Mouse (Mus musculus) Patski (cell line): ENCODE results near the gene Ptpn23. TPM values are rescaled to one million over a fixed set of nuclear protein-coding genes. Genes with fewer than 3 reads are reported as not detected.

Experiments used
- ATAC-seq: fragments of 100-300 bp; one replicate; pipeline ENCODE4 v1.8.0; 2021
- CTCF ChIA-PET: fragments of 350-600 bp; sonication (Branson Sonifier 250); formaldehyde crosslinking; loops from one replicate; lab custom pipeline; 2022; ENCODE audit warnings: inconsistent platforms; lab: Charles Lee
- POLR2A ChIA-PET: fragments of 350-600 bp; sonication (Branson Sonifier 250); formaldehyde crosslinking; loops from one replicate; lab custom pipeline; 2022; ENCODE audit warnings: antibody characterized with exemption, inconsistent platforms; lab: Charles Lee
- DNase-seq: peaks from one replicate; pipeline ENCODE4 v3.0.0-alpha.2; 2011; ENCODE audit warnings: low read depth, low spot score
- H3K27me3 ChIP-seq: fragments of 371-371 bp; one replicate; pipeline ENCODE4 v1.5.1; 2021
- CTCF ChIP-seq: fragments of 100-300 bp; IDR thresholded peaks from one replicate; pipeline ENCODE4 v1.5.1; 2021
- in situ Hi-C: fragments of 300-500 bp; cut with MboI; formaldehyde crosslinking; loops from 3 replicates; pipeline ENCODE4 v1.11.1; 2018; ENCODE audit warnings: low pct_unique_long_range_greater_than_20kb, mixed read lengths
- polyA plus RNA-seq: library from polyadenylated mRNA; unstranded; gene quantifications from one replicate; pipeline ENCODE4 v1.2.3, GENCODE M21; 2021

Gene Ptpn23
- polyA plus RNA-seq, 1 experiment from 2014 or later = 107 TPM

- in situ Hi-C loops = no loop called here
- ATAC-seq (no peak), DNase-seq (no peak)
- H3K27me3 ChIP-seq = no peaks in the 10 kb centered on the region
- ChIA-PET POLR2A (no interaction called here), CTCF (no interaction called here)
- no peak for TF ChIP-seq CTCF
Observed at GRCm38 (mm10) chr9:110342008-110342407, 66.0 kb downstream of the Ptpn23 start.

GRCm38 (mm10) chr9:110340037-110340750 lies 67.8 kb downstream of the Ptpn23 start:
- no peak for ATAC-seq
- no peak for TF ChIP-seq CTCF
- ChIA-PET CTCF (no interaction called here), POLR2A (no interaction called here)
- H3K27me3 ChIP-seq = no peaks in the 10 kb centered on the region
- in situ Hi-C loops = no loop called here
- no peak for DNase-seq

Other genes with a start within 250 kb of the Ptpn23 start
- 0.41 TPM for gene Cspg5, start 164.4 kb downstream of the Ptpn23 start, polyA plus RNA-seq
- gene Elp6, start 103.0 kb downstream of the Ptpn23 start, polyA plus RNA-seq = 18.4 TPM
- gene Scap, start 74.9 kb downstream of the Ptpn23 start, polyA plus RNA-seq = 54.7 TPM
- not detected for gene Ngp, start 11.5 kb upstream of the Ptpn23 start, polyA plus RNA-seq
- 11.6 TPM for gene Klhl18, start 68.5 kb upstream of the Ptpn23 start, polyA plus RNA-seq
- gene Kif9, start 68.7 kb upstream of the Ptpn23 start, polyA plus RNA-seq = 6.6 TPM
- gene Setd2, start 124.4 kb upstream of the Ptpn23 start, polyA plus RNA-seq = 75.1 TPM
- 69.3 TPM for gene Nradd, start 216.2 kb upstream of the Ptpn23 start, polyA plus RNA-seq
- gene Nbeal2, start 245.9 kb upstream of the Ptpn23 start, polyA plus RNA-seq = 20.0 TPM
- gene Ccdc12, start 248.3 kb upstream of the Ptpn23 start, polyA plus RNA-seq = 88.1 TPM